Mouse (Mus musculus) forebrain, embryonic 15.5 days (tissue): ENCODE results near the gene Rufy1. TPM values are rescaled to one million over a fixed set of nuclear protein-coding genes. Genes with fewer than 3 reads are reported as not detected.
"Not testable (repeated sequence)": the region's sequence is repeated elsewhere in the genome, so short reads cannot be mapped to it uniquely, and the experiment has no call there.

Source experiments
- ATAC-seq: fragments of 200-750 bp; cut with Nextera tagmentation; replicated peaks from 2 replicates; pipeline ENCODE4 v1.8.0; 2017; ENCODE audit warnings: mild to moderate bottlenecking, moderate TSS enrichment, moderate library complexity
- H3K27ac ChIP-seq: fragments of 300-500 bp; sonication (generic); replicated peaks from 2 replicates; pipeline ENCODE4 v1.5.1; 2015; ENCODE audit warnings: mild to moderate bottlenecking, inconsistent platforms
- H3K27me3 ChIP-seq: fragments of 300-500 bp; sonication (generic); 2 replicates; pipeline ENCODE4 v1.6.1; 2015; ENCODE audit warnings: inconsistent platforms
- H3K36me3 ChIP-seq: fragments of 300-500 bp; sonication (generic); 2 replicates; pipeline ENCODE4 v1.6.1; 2015; ENCODE audit warnings: mild to moderate bottlenecking, inconsistent platforms
- H3K4me1 ChIP-seq: fragments of 300-500 bp; sonication (generic); 2 replicates; pipeline ENCODE4 v1.6.1; 2015; ENCODE audit warnings: inconsistent platforms
- H3K4me2 ChIP-seq: fragments of 300-500 bp; sonication (generic); replicated peaks from 2 replicates; pipeline ENCODE4 v1.6.1; 2015; ENCODE audit warnings: mild to moderate bottlenecking, inconsistent platforms
- H3K4me3 ChIP-seq: fragments of 300-500 bp; sonication (generic); 2 replicates; pipeline ENCODE4 v1.5.1; 2015; ENCODE audit warnings: mild to moderate bottlenecking, inconsistent platforms
- H3K9ac ChIP-seq: fragments of 300-500 bp; sonication (generic); replicated peaks from 2 replicates; pipeline ENCODE4 v1.6.1; 2015; ENCODE audit warnings: mild to moderate bottlenecking, inconsistent platforms
- H3K9me3 ChIP-seq: fragments of 300-500 bp; sonication (generic); 2 replicates; pipeline ENCODE4 v1.6.1; 2016; ENCODE audit warnings: inconsistent platforms
- WGBS: fragments of 180-500 bp; shearing (Covaris S2); methylation state at CpG from one replicate; pipeline ENCODE4 v1.1.7; 2015; ENCODE audit warnings: mixed read lengths; 5-methylcytosine and 5-hydroxymethylcytosine counted together
- polyA plus RNA-seq: library from polyadenylated mRNA; unstranded; fragments of >200 nt; fragmentation: Nextera tagmentation; extraction: Ambion mirVana; gene quantifications from 2 replicates; pipeline ENCODE4 v1.2.1, GENCODE M21; 2015

Gene Rufy1
- polyA plus RNA-seq, 1 experiment from 2014 or later: 30.0 TPM

- Histone ChIP-seq H3K4me2 (no peak overlapping the region), H3K4me1 (peaks cover 6% of the 10 kb centered on the region; the same call in 1 of the 2 replicates), H3K27ac (no peak overlapping the region), H3K36me3 (no peaks in the 10 kb centered on the region), H3K27me3 (no peaks in the 10 kb centered on the region), H3K4me3 (no peak overlapping the region), H3K9me3 (no peaks in the 10 kb centered on the region), H3K9ac (no peak overlapping the region)
- no peak for ATAC-seq
- 71% methylated on average over 9 of the region's 9 CpGs for WGBS
Measured at GRCm38 (mm10) chr11:50450236-50450635, 19.3 kb upstream of the Rufy1 start.

DNA sequence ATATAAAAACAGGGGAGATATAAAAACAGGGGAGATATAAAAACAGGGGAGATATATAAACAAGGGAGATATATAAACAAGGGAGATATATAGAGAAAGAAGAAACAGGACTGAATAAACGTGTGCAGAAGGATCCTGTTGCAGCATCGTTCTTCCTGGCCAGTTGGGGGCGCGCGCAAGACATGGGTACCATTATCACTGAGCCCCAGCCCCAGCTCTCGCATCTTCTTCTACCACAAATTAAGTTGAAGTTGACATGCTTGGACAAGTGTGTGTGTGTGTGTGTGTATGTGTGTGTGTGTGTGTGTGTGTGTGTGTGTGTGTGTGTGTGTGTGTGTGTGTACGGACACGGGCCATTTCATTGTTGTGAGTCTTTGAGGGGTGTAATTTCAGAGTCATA lies 17.2 kb upstream of the Rufy1 start:
- H3K36me3 ChIP-seq, H3K9me3 ChIP-seq, H3K27me3 ChIP-seq, H3K4me2 ChIP-seq, ATAC-seq, H3K27ac ChIP-seq, H3K4me3 ChIP-seq, H3K4me1 ChIP-seq, H3K9ac ChIP-seq: not testable (repeated sequence)
- 52% methylated on average over 8 of the region's 8 CpGs for WGBS

- H3K27me3 ChIP-seq: no peaks in the 10 kb centered on the region
- no peaks in the 10 kb centered on the region for H3K9me3 ChIP-seq
- H3K36me3 ChIP-seq: no peaks in the 10 kb centered on the region
- H3K4me1 ChIP-seq: no peaks in the 10 kb centered on the region
- ATAC-seq: peak; percentile 48; the same call in 1 of the 2 replicates
- no peak overlapping the region for H3K9ac ChIP-seq
- no peak overlapping the region for H3K4me2 ChIP-seq
- no peak overlapping the region for H3K4me3 ChIP-seq
- 73% methylated on average over 5 of the region's 5 CpGs for WGBS
- H3K27ac ChIP-seq: no peak overlapping the region
Measured at GRCm38 (mm10) chr11:50443259-50444065, 12.5 kb upstream of the Rufy1 start.

DNA sequence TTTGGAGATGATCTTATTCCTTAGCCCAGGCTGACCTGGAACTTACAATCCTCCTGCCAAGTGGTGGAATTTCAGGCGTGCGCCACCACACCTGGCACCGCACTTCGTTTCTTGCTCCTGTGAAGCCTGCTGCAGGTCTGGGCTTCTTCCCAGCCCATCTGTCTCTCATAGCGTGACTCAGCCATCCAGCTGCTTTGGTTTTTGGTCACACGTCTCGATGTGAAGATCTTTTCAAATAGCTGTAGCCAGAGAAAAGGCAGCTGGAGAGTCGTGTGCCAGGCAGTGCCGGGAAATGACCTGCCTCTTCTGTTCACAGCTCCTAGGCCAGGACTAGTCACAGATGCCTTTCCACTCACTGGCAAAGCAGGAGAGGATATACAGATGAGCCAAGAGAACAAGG lies 10.7 kb upstream of the Rufy1 start:
- WGBS: 63% methylated on average over 9 of the region's 9 CpGs
- Histone ChIP-seq H3K27ac (no peak overlapping the region), H3K36me3 (no peaks in the 10 kb centered on the region), H3K9me3 (no peaks in the 10 kb centered on the region), H3K4me3 (no peak overlapping the region), H3K9ac (no peak overlapping the region), H3K4me1 (no peaks in the 10 kb centered on the region), H3K27me3 (no peaks in the 10 kb centered on the region), H3K4me2 (no peak overlapping the region)
- ATAC-seq: no peak

DNA sequence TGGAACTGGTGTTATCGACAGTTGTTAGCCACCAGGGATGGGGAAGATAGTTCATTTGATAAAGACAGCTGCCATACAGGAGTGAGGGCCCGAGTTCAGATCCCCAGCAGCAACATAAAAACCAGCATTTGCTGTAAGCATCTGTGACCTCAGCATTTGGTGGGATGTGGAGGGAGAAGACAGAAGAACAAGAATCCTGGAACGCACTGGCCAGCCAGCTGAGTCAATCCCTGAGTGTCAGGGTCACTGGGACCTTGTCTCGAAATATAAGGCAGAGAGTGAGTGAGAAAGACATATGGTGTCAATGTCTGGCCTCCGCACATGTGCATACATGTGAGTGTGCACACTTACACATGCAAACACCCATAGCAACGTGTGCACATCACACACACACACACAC lies 9.8 kb upstream of the Rufy1 start:
- Histone ChIP-seq H3K27ac (no peak overlapping the region), H3K4me3 (no peak overlapping the region), H3K36me3 (no peaks in the 10 kb centered on the region), H3K27me3 (no peaks in the 10 kb centered on the region), H3K9ac (no peak overlapping the region), H3K9me3 (no peaks in the 10 kb centered on the region), H3K4me1 (no peaks in the 10 kb centered on the region), H3K4me2 (no peak overlapping the region)
- no peak for ATAC-seq
- WGBS: 80% methylated on average over 6 of the region's 6 CpGs

DNA sequence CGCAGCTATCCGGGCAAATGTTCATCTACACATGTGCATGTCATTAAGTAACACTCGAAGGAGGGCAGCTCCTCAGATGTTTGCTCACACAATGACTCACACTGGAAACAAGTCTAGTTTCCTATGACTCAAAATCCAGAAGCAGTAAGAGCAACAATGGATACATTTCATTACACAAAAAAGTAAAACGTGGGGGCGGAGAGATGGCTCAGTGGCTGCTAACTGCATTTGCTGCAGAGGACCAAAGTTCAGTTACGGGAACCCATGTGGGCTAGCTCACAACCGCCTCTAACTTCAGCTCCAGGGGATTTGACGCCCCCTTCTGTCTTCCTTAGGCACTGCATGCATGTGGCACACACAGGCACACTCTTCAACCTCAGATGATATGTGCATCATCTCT lies 8.9 kb upstream of the Rufy1 start:
- H3K9ac ChIP-seq: no peak overlapping the region
- no peak overlapping the region for H3K4me2 ChIP-seq
- no peak overlapping the region for H3K4me3 ChIP-seq
- H3K36me3 ChIP-seq: no peaks in the 10 kb centered on the region
- no peak overlapping the region for H3K27ac ChIP-seq
- ATAC-seq: no peak
- 70% methylated on average over 8 of the region's 8 CpGs for WGBS
- H3K4me1 ChIP-seq: no peaks in the 10 kb centered on the region
- no peaks in the 10 kb centered on the region for H3K27me3 ChIP-seq
- no peaks in the 10 kb centered on the region for H3K9me3 ChIP-seq

DNA sequence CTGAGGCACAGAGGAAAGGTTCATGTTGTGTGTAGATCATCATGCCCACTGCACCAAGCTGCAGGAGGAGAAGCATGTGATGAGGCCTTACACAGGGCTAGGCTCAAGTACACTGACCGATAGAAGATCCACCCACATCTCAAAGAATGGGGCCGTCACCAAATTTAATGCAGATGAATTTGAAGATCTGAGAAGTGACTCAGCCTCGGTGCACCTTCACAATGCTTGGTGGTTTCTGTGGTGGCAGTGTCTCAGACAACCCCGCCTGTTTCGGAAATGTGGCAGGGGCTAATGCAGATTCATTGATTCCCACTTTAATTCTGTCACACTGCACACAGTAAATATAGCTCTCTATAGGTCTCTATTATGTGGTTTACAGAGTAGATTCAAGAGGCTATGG lies 2.0 kb upstream of the Rufy1 start:
- WGBS: 87% methylated on average over 5 of the region's 5 CpGs
- Histone ChIP-seq H3K4me2 (no peak overlapping the region), H3K4me3 (no peak overlapping the region), H3K9ac (no peak overlapping the region), H3K36me3 (no peaks in the 10 kb centered on the region), H3K9me3 (no peaks in the 10 kb centered on the region), H3K27me3 (no peaks in the 10 kb centered on the region), H3K4me1 (peaks cover 15% of the 10 kb centered on the region), H3K27ac (no peak overlapping the region)
- no peak for ATAC-seq

DNA sequence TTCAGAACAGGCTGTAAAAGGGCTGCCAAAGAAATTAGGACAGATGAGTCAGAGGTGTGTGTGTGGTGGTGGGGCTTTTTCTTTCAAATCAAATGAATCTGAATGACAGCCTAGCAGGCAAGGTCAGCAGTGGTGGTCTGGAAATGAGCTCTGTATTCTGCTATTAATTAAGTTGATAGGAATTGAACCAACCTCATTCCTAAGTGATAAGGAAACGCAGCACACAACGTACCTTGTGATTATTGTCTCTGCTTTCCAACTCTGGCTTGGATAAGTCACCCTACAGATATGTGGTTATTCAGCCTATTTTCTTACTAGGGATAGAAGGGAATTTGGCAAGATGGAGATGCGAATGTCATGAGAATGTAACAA lies 1.1 kb upstream of the Rufy1 start:
- Histone ChIP-seq H3K36me3 (no peaks in the 10 kb centered on the region), H3K27me3 (no peaks in the 10 kb centered on the region), H3K4me3 (no peak overlapping the region), H3K9ac (no peak overlapping the region), H3K4me1 (peaks cover 15% of the 10 kb centered on the region), H3K27ac (no peak overlapping the region), H3K4me2 (no peak overlapping the region), H3K9me3 (no peaks in the 10 kb centered on the region)
- WGBS: 95% methylated on average over 3 of the region's 3 CpGs
- no peak for ATAC-seq

DNA sequence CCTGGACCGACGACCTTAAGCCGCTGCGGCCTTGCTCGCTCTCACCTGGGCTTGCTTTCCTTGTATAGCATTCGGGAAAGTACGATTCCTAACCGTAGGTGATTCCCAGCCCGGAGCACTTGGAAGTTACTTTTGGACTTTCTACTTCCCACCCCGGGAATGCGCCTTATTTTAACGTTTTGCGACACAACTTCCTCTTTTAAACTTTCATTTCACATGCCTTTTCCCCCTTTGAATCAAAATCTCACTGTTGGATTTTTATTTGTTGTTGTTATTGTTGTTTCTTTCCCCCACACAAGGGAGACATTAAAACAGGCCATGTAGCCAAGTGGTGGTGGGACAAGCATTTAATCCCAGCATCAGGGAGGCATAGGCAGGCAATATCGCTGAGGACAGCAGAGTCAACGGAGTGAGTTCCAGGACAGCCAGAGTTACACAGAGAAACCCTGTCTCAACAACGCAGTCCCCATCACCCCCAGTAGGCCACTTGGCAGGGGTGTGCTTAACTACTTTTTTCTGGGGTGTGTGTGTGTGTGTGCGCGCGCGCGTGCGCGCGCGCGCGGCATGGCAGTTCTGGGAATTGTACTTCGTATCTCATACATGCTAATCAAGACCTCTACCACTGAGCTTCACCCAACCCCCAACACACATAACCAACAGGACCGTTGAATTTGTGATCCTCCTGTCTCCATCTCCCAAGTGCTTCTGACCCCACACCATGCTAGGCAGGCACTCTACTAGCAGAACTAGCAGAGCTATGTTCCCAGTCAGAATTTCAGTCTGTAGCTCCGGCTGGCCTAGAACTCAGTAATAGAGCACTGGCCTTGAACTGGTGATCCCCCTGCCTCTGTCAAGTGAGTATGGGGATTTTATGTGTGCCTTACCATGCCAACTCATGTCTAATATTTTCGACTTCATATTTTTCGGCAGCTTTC lies 476 bp upstream of the Rufy1 start:
- Histone ChIP-seq H3K4me2 (peak overlapping the region; percentile 66), H3K27me3 (no peaks in the 10 kb centered on the region), H3K9ac (peak overlapping the region; percentile 95), H3K4me1 (peaks cover 15% of the 10 kb centered on the region), H3K36me3 (no peaks in the 10 kb centered on the region), H3K4me3 (peak overlapping the region; percentile 96), H3K27ac (peak overlapping the region; percentile 96), H3K9me3 (no peaks in the 10 kb centered on the region)
- WGBS: 27% methylated on average over 32 of the region's 32 CpGs
- peak; percentile 33 for ATAC-seq

GRCm38 (mm10) chr11:50426056-50426455 lies 4.9 kb downstream of the Rufy1 start:
- no peaks in the 10 kb centered on the region for H3K36me3 ChIP-seq
- no peak overlapping the region for H3K4me3 ChIP-seq
- H3K27ac ChIP-seq: no peak overlapping the region
- H3K9me3 ChIP-seq: no peaks in the 10 kb centered on the region
- no peak overlapping the region for H3K9ac ChIP-seq
- H3K4me2 ChIP-seq: no peak overlapping the region
- ATAC-seq: no peak
- H3K4me1 ChIP-seq: peaks cover 13% of the 10 kb centered on the region
- H3K27me3 ChIP-seq: no peaks in the 10 kb centered on the region
- WGBS: 94% methylated on average over 4 of the region's 4 CpGs

DNA sequence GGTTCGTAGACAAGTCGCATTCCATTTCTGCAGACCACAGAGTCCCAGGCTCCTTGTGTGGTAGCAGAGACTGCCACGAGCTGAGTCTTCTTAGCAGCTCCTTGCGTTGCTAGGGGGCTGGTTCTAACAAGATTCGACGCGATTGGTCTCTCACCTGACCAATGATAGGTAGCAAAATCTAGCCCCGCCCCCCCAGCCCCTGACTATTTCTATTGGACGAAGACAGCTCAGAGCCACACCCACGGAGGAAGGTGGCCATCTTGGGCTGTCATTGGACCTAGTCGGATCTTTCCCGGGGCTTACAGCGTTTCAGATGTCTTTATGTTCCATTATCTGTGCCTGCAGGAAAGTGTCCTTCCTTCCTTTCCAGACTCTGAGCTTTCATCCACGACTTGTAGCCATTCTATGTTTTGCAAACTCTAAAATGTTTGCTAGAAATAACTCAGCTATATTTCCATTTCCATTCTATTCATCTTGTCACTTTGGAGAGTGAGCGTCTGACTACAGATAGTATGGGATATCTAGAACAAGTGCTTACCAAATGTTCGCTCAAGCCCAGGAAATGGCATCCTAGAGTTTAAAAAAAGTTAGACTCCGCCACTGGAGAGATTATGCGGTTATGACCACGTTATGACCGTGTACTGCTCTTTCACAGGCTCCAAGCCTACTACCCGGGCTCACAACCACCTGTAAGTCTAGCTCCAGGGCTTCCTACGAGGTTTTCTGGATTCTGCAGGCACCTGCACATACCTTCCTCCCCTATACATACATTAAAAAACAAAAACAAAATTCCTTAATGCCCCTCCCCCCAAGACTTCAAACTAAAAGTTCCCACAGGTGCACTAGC lies 8.8 kb downstream of the Rufy1 start:
- no peaks in the 10 kb centered on the region for H3K9me3 ChIP-seq
- H3K9ac ChIP-seq: peak overlapping the region; percentile 23; the same call in 1 of the 2 replicates
- 25% methylated on average over 22 of the region's 22 CpGs for WGBS
- H3K4me1 ChIP-seq: peaks cover 6% of the 10 kb centered on the region
- peak overlapping the region; percentile 34 for H3K4me3 ChIP-seq
- H3K4me2 ChIP-seq: peak overlapping the region; percentile 52
- H3K27me3 ChIP-seq: no peaks in the 10 kb centered on the region
- ATAC-seq: peak; percentile 98
- peaks cover 19% of the 10 kb centered on the region; the same call in 1 of the 2 replicates for H3K36me3 ChIP-seq
- H3K27ac ChIP-seq: peak overlapping the region; percentile 62; the same call in 1 of the 2 replicates
